Mouse (Mus musculus) heart, adult 2 months (tissue): ENCODE data around the gene Eif3g. TPM values are rescaled to one million over a fixed set of nuclear protein-coding genes. Genes with fewer than 3 reads are reported as not detected.

Source experiments
- DNase-seq, 2 experiments: peaks; one replicate each; pipeline ENCODE4 v3.0.0; 2021
- H3K27ac ChIP-seq: fragments of 200-600 bp; 2 replicates; pipeline ENCODE4 v1.8.1; 2022
- H3K27me3 ChIP-seq: fragments of 200-500 bp; 2 replicates; pipeline ENCODE4 v1.6.1; 2012; ENCODE audit warnings: mild to moderate bottlenecking, low read length, inconsistent platforms, mixed read lengths; ENCODE audit not compliant: control insufficient read depth, insufficient read depth
- H3K36me3 ChIP-seq: fragments of 200-500 bp; 2 replicates; pipeline ENCODE4 v1.6.1; 2012; ENCODE audit warnings: low read length, inconsistent platforms; ENCODE audit not compliant: control insufficient read depth, insufficient read depth
- H3K4me1 ChIP-seq: fragments of 200-500 bp; 2 replicates; pipeline ENCODE4 v1.6.1; 2011; ENCODE audit warnings: low read length; ENCODE audit not compliant: control insufficient read depth, insufficient read depth
- H3K4me3 ChIP-seq: fragments of 200-600 bp; 2 replicates; pipeline ENCODE4 v1.8.1; 2022
- H3K79me2 ChIP-seq: fragments of 200-500 bp; replicated peaks from 2 replicates; pipeline ENCODE4 v1.6.1; 2012; ENCODE audit warnings: mild to moderate bottlenecking, inconsistent platforms, low read length, moderate library complexity, mixed read lengths; ENCODE audit not compliant: control insufficient read depth, insufficient read depth
- H3K9ac ChIP-seq: fragments of 200-500 bp; 2 replicates; pipeline ENCODE4 v1.6.1; 2012; ENCODE audit warnings: low read depth, mild to moderate bottlenecking, control low read depth, inconsistent platforms, low read length, mixed read lengths
- CTCF ChIP-seq: fragments of 200-600 bp; IDR thresholded peaks from 2 replicates; pipeline ENCODE4 v1.8.1; 2022; ENCODE audit warnings: antibody characterized with exemption, mild to moderate bottlenecking, moderate library complexity
- EP300 ChIP-seq: fragments of 200-500 bp; IDR thresholded peaks from 2 replicates; pipeline ENCODE4 v1.6.1; 2011; ENCODE audit warnings: low read depth, low read length, control low read depth; ENCODE audit not compliant: insufficient read depth
- POLR2A ChIP-seq: fragments of 200-500 bp; IDR thresholded peaks from 2 replicates; pipeline ENCODE4 v1.6.1; 2011; ENCODE audit warnings: mild to moderate bottlenecking, low read depth, low read length, control low read depth; ENCODE audit not compliant: insufficient read depth
- WGBS: fragments of 180-500 bp; shearing (Covaris S2); methylation state at CpG from one replicate; pipeline ENCODE4 v1.1.7; 2018; 5-methylcytosine and 5-hydroxymethylcytosine counted together
- intact Hi-C: fragments of 180-260 bp; cut with DNase I; formaldehyde crosslinking; loops from one replicate; pipeline ENCODE4 v1.15.1; 2025
- long read RNA-seq: library from polyadenylated mRNA; stranded (forward); transcript quantifications from one replicate; pipeline ENCODE4 v2.0.0, GENCODE M21; 2021
- polyA plus RNA-seq: library from polyadenylated mRNA; depleted of rRNA; stranded (reverse); fragments of >200 nt; gene quantifications from 2 replicates; pipeline ENCODE4 v1.2.3, GENCODE M21; 2012; rRNA removed
- total RNA-seq, 2 experiments: library from RNA; stranded (reverse); gene quantifications; 2 replicates each; pipeline ENCODE4 v1.2.3; 2021

The Eif3g gene
- total RNA-seq (100 to 1,000 TPM; 101 to 113 TPM), polyA plus RNA-seq (69.6 and 69.9 TPM in 2 replicates)
- long read RNA-seq, transcript Eif3g-201 (11 exons, 1,101 nt), result major isoform, 71 of 76 reads
- long read RNA-seq, partial matches to known transcripts, result 3 of 76 reads
- long read RNA-seq, other reads (novel, unspliced or antisense), result 2 of 76 reads

DNA sequence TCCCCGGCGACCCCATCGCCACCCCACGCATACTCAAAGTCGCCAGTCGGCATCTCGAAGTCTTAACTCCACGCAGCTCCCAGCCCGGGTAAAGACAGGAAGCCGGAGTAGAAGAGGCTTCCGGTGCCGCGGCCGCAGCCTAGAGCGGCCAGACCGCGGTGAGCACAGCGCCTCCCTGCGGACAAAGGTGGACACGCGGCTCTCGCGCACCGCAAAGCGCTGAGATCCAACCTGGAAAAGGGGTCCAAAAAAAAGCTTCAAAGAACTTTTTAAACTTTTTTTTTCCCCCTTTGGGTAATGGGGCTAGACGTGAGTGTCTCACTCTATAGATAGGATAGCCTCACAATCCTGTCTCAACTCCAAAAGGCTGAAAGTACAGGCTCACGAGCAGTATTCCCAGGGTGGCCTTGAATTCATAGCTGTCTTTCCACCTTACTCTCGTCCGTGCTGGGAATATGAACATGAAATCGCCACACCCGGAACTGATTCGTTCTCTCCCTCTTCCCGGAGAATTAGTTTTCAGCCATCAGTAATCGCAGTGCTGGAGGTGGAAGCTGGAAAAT is at the start of gene Eif3g:
Gene Eif3g, minus strand, starts transcription at position 113 of the 563 bp plus-strand sequence.
- Histone ChIP-seq H3K4me1 (peaks cover 6% of the 10 kb centered on the region), H3K27ac (peak within 1 kb of the TSS; percentile 84), H3K79me2 (peaks cover 3% of the 10 kb centered on the region; the same call in 1 of the 2 replicates), H3K27me3 (no peaks in the 10 kb centered on the region), H3K36me3 (no peaks in the 10 kb centered on the region), H3K9ac (peak within 1 kb of the TSS; percentile 92), H3K4me3 (peak within 1 kb of the TSS; percentile 90)
- WGBS, result 4% methylated on average over 34 of the region's 34 CpGs
- peak; percentile 87 to 91 for DNase-seq
- peak; percentile 72 for TF ChIP-seq POLR2A
- TF ChIP-seq CTCF, result no peak; the same call in 1 of the 2 replicates
- peak; percentile 71; the same call in 1 of the 2 replicates for TF ChIP-seq EP300
- intact Hi-C loops, result loop anchor here (1.0 to 10.0 kb wide), 3 partner anchors 19 to 386 kb away; partner anchors contain the start of genes Angptl6, Kri1 and S1pr2

DNA sequence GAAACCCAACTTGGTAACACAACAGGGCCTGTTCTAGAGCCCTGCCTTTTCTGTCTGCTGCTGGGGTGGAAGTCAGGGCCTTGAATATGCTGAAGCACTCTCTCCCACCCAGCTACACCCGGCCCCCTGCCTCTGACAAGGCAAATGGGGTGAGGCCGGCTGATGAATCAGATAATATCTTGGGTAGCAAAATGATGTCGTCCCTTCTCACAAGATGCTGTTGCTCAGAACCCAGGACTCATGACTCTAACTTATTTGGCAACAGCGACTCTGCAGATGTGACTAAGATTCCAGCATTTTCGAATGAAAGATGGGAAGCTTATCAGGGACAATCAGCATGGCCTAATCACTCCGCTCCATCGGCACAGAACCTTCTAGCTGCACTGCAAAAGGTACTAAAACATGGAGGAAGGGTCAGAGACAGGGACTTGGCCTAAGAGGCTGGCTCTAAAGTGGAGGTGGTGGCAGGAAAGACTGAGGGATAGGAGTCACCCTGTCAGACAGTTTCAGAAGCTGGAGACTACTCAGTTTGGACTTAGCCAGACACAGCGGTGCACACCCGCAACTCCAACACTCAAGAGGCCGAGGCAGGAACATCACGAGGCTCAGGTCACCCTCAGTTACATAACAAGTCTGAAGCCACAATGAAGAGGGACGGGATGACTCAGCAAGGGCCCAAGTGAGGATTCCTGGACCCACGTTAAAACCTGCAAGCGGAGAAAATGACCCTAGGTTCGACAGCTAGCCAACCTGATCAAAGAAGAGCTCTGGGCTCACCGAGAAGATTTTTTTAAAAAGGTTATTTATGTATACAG is 47.9 kb upstream of the Eif3g start:
- 69% methylated on average over 16 of the region's 16 CpGs for WGBS
- H3K27me3 ChIP-seq, result no peaks in the 10 kb centered on the region
- no peaks in the 10 kb centered on the region; the same call in 1 of the 2 replicates for H3K4me1 ChIP-seq

DNA sequence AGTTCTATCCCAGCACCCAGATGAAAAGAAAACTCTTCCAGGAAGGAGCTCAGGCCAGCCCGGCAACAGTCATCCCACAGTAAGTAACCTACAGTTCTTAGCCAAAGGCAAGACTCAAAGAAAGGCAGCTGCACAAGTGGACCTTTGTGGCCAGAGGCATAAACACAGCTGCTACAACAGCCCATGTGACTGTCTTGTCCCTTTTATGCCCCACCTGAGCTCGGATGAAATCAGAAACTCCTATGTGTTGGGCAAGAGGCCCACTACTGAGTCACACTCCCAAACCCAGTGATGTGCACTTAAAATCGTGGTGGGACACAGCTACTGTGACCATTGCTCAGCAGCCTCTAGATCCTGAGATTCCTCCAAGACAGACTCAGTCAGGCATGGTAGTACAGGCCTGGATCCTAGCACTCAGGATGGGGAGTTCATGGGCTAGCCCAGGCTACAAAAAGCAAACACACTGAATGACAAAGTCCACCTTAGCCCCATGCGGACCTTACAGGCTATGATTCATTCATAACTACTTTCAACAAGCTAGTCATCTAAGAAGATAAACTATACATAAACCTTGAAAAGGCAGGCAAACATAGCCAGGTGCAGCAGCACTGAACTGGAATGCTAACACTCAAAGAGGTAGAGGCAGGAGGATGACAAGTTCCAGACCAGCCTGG is 46.4 kb upstream of the Eif3g start:
- H3K4me1 ChIP-seq, result no peaks in the 10 kb centered on the region; the same call in 1 of the 2 replicates

More for the DNA sequence above, 47.9 kb upstream of the Eif3g start:
- no peak overlapping the region for H3K4me3 ChIP-seq
- no peaks in the 10 kb centered on the region for H3K36me3 ChIP-seq
- intact Hi-C loops, result no loop called here
- no peak for DNase-seq
- H3K9ac ChIP-seq, result no peak overlapping the region
- H3K27ac ChIP-seq, result no peak overlapping the region
- TF ChIP-seq CTCF, result no peak
- no peak for TF ChIP-seq POLR2A
- no peak for TF ChIP-seq EP300
- peaks cover 4% of the 10 kb centered on the region for H3K79me2 ChIP-seq

DNA sequence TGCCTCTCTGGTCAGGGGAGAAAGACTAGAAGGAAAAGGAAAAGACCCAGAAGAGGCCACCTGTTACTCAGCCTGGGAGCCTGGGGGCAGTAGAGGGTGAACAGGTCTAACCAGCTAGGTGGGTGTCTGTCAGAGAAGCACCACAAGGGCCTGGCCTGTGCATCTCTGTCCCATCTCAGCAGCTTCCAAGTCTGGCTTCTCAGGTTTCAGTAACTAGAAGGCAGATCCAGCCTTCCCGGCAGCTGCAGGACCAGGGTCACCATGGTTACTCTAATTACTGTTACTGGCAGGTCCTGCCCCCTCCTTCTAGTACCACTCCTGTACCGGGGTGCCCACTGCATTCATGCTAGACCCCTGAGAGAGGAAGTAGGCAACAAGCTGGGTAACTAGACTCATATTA is 45.5 kb upstream of the Eif3g start:
- Histone ChIP-seq H3K27ac (no peak overlapping the region), H3K9ac (no peak overlapping the region), H3K36me3 (no peaks in the 10 kb centered on the region), H3K4me1 (no peaks in the 10 kb centered on the region; the same call in 1 of the 2 replicates), H3K27me3 (no peaks in the 10 kb centered on the region), H3K79me2 (peaks cover 4% of the 10 kb centered on the region), H3K4me3 (no peak overlapping the region)
- no peak for DNase-seq
- WGBS, result 61% methylated on average over 2 of the region's 2 CpGs
- intact Hi-C loops, result no loop called here
- TF ChIP-seq CTCF (no peak), EP300 (no peak), POLR2A (no peak)

More for the DNA sequence above, 46.4 kb upstream of the Eif3g start:
- H3K36me3 ChIP-seq, result no peaks in the 10 kb centered on the region
- peaks cover 4% of the 10 kb centered on the region for H3K79me2 ChIP-seq
- no peak overlapping the region for H3K4me3 ChIP-seq
- intact Hi-C loops, result no loop called here
- TF ChIP-seq POLR2A (no peak), CTCF (no peak), EP300 (no peak)
- no peak for DNase-seq
- H3K9ac ChIP-seq, result no peak overlapping the region
- H3K27ac ChIP-seq, result no peak overlapping the region
- 60% methylated on average over 4 of the region's 4 CpGs for WGBS
- no peaks in the 10 kb centered on the region for H3K27me3 ChIP-seq

DNA sequence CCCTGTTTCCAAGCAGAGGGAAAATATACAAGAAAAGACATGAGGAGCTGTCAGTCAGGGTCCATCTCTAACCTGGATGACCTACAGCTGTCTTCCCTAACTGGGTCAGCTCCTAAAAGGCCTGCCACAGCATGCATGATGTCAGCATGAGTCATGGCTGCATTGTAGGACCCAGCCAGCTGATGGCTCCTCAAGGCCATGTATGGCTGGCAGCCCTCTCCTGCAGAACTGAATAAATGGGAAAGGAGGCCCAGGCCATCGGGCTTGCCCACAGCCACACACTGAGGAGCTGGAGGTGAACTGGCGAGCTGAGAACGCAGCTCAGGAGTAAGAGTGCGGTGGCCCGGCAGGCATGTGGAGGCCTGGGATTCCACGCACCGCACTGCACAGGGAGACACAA is 45.0 kb upstream of the Eif3g start:
- H3K27me3 ChIP-seq, result no peaks in the 10 kb centered on the region
- peaks cover 4% of the 10 kb centered on the region for H3K79me2 ChIP-seq
- no peaks in the 10 kb centered on the region; the same call in 1 of the 2 replicates for H3K4me1 ChIP-seq
- TF ChIP-seq POLR2A (no peak), CTCF (no peak), EP300 (no peak)
- intact Hi-C loops, result no loop called here
- WGBS, result 86% methylated on average over 7 of the region's 7 CpGs
- no peaks in the 10 kb centered on the region for H3K36me3 ChIP-seq
- peak; percentile 40 to 41 for DNase-seq
- no peak overlapping the region for H3K4me3 ChIP-seq
- no peak overlapping the region for H3K27ac ChIP-seq
- no peak overlapping the region for H3K9ac ChIP-seq
